Mouse (Mus musculus): ENCODE data around the gene Coq9. TPM values are rescaled to one million over a fixed set of nuclear protein-coding genes. Genes with fewer than 3 reads are reported as not detected.

Gene Coq9
- total and polyA plus RNA-seq, 3 experiments: 91.9 to 169 TPM; not detected in 1

GRCm38 (mm10) chr8:94865292-94865691, 27.2 kb downstream of the Coq9 start:
- Histone ChIP-seq H3K4me3 (ENCODE audit: control insufficient read depth in 1 of 2, insufficient read depth in 1 of 2, low read depth in 2 of 2, low read length in 2 of 2) (no peak overlapping the region), H3K4me1 (ENCODE audit: control insufficient read depth in 1 of 2, insufficient read depth in 2 of 2, low read length in 2 of 2) (0 out of 4 replicates have a peak, but pooled peaks cover 0 to 3% of the 10 kb centered on the region in 2 experiments), H3K9me3 (replicated peaks; ENCODE audit: insufficient read depth, low read length) (no peaks in the 10 kb centered on the region), H3K27me3 (ENCODE audit: control insufficient read depth in 1 of 2, insufficient read depth in 2 of 2, low read length in 2 of 2) (no peaks in the 10 kb centered on the region), H3K36me3 (ENCODE audit: control insufficient read depth in 1 of 2, insufficient read depth in 2 of 2, low read length in 2 of 2) (peaks cover 0 to 3% of the 10 kb centered on the region in 2 experiments; a peak in 2 of 4 replicates), H3K27ac (ENCODE audit: control insufficient read depth, low read depth, low read length) (no peak overlapping the region), H3K79me2 (ENCODE audit: control insufficient read depth, insufficient read depth, low read length, poor library complexity) (no peaks in the 10 kb centered on the region), H3K9ac (ENCODE audit: control insufficient read depth, low read depth, low read length, poor library complexity, severe bottlenecking) (no peak overlapping the region)
- no peak for TF ChIP-seq ZKSCAN1 (IDR thresholded peaks at IDR 0.05; ENCODE audit: low read depth, low read length)
- TF ChIP-seq MAZ (IDR thresholded peaks at IDR 0.05; ENCODE audit: low read depth, low read length): no peak
- no peak for TF ChIP-seq ETS1 (IDR thresholded peaks at IDR 0.05; ENCODE audit: low read depth, low read length)
- no peak for TF ChIP-seq HCFC1 (IDR thresholded peaks at IDR 0.05; ENCODE audit: low read depth, low read length)
- TF ChIP-seq UBTF (IDR thresholded peaks at IDR 0.05; ENCODE audit: borderline replicate concordance, insufficient read depth, low read depth, low read length): no peak
- TF ChIP-seq BHLHE40 (IDR thresholded peaks at IDR 0.05; ENCODE audit: borderline replicate concordance, low read depth, low read length): no peak
- TF ChIP-seq GABPA (IDR thresholded peaks at IDR 0.05; ENCODE audit: low read depth, low read length): no peak
- TF ChIP-seq MEF2A (IDR thresholded peaks at IDR 0.05; ENCODE audit: extremely low read depth, insufficient replicate concordance, low read depth, low read length, poor library complexity, severe bottlenecking): no peak
- DNase-seq (ENCODE audit: low read depth, low spot score): no peak

GRCm38 (mm10) chr8:94866921-94867320, 28.8 kb downstream of the Coq9 start:
- Histone ChIP-seq H3K27ac (ENCODE audit: control insufficient read depth, low read depth, low read length) (no peak overlapping the region), H3K4me3 (ENCODE audit: control insufficient read depth in 1 of 2, insufficient read depth in 1 of 2, low read depth in 2 of 2, low read length in 2 of 2) (no peak overlapping the region), H3K79me2 (ENCODE audit: control insufficient read depth, insufficient read depth, low read length, poor library complexity) (no peaks in the 10 kb centered on the region), H3K36me3 (ENCODE audit: control insufficient read depth in 1 of 2, insufficient read depth in 2 of 2, low read length in 2 of 2) (peaks cover 0 to 3% of the 10 kb centered on the region in 2 experiments; a peak in 2 of 4 replicates), H3K4me1 (ENCODE audit: control insufficient read depth in 1 of 2, insufficient read depth in 2 of 2, low read length in 2 of 2) (peaks cover 0 to 8% of the 10 kb centered on the region in 2 experiments; a peak in 1 of 4 replicates), H3K9me3 (replicated peaks; ENCODE audit: insufficient read depth, low read length) (no peaks in the 10 kb centered on the region), H3K27me3 (ENCODE audit: control insufficient read depth in 1 of 2, insufficient read depth in 2 of 2, low read length in 2 of 2) (no peaks in the 10 kb centered on the region), H3K9ac (ENCODE audit: control insufficient read depth, low read depth, low read length, poor library complexity, severe bottlenecking) (no peak overlapping the region)
- 0 out of 2 replicates have a peak, but pooled peaks have one; percentile 12 for TF ChIP-seq POLR2AphosphoS2 (IDR thresholded peaks at IDR 0.05; ENCODE audit: low read length)
- TF ChIP-seq MAX (IDR thresholded peaks at IDR 0.05; ENCODE audit: low read length): no peak
- DNase-seq (ENCODE audit: low read depth, low spot score): no peak

GRCm38 (mm10) chr8:94869146-94869545, 31.0 kb downstream of the Coq9 start:
- Histone ChIP-seq H3K79me2 (ENCODE audit: control insufficient read depth, insufficient read depth, low read length, poor library complexity) (no peaks in the 10 kb centered on the region), H3K27ac (ENCODE audit: control insufficient read depth, low read depth, low read length) (no peak overlapping the region), H3K27me3 (ENCODE audit: control insufficient read depth in 1 of 2, insufficient read depth in 2 of 2, low read length in 2 of 2) (no peaks in the 10 kb centered on the region), H3K4me3 (ENCODE audit: control insufficient read depth in 1 of 2, insufficient read depth in 1 of 2, low read depth in 2 of 2, low read length in 2 of 2) (no peak overlapping the region), H3K9me3 (replicated peaks; ENCODE audit: insufficient read depth, low read length) (no peaks in the 10 kb centered on the region), H3K4me1 (ENCODE audit: control insufficient read depth in 1 of 2, insufficient read depth in 2 of 2, low read length in 2 of 2) (peaks cover 0 to 8% of the 10 kb centered on the region in 2 experiments; a peak in 1 of 4 replicates), H3K9ac (ENCODE audit: control insufficient read depth, low read depth, low read length, poor library complexity, severe bottlenecking) (no peak overlapping the region), H3K36me3 (ENCODE audit: control insufficient read depth in 1 of 2, insufficient read depth in 2 of 2, low read length in 2 of 2) (no peaks in the 10 kb centered on the region; a peak in 1 of 4 replicates)
- TF ChIP-seq E2F4 (IDR thresholded peaks at IDR 0.05; ENCODE audit: borderline replicate concordance, low read depth, low read length): no peak
- TF ChIP-seq SMC3 (IDR thresholded peaks at IDR 0.05; ENCODE audit: low read depth, low read length): no peak
- no peak for TF ChIP-seq USF2 (IDR thresholded peaks at IDR 0.05; ENCODE audit: borderline replicate concordance in 1 of 2, insufficient read depth in 1 of 2, low read depth in 1 of 2, low read length in 2 of 2)
- no peak for TF ChIP-seq GABPA (IDR thresholded peaks at IDR 0.05; ENCODE audit: low read depth, low read length)
- TF ChIP-seq CTCF (IDR thresholded peaks at IDR 0.05 in 2 of 3, conservative IDR thresholded peaks at IDR 0.05 in 1 of 3; ENCODE audit: control insufficient read depth in 1 of 3, insufficient read depth in 1 of 3, low read depth in 2 of 3, low read length in 3 of 3, poor library complexity in 1 of 3, severe bottlenecking in 1 of 3): no peak
- no peak for TF ChIP-seq JUND (IDR thresholded peaks at IDR 0.05; ENCODE audit: low read depth, low read length)
- no peak for TF ChIP-seq HCFC1 (IDR thresholded peaks at IDR 0.05; ENCODE audit: low read depth, low read length)
- no peak for TF ChIP-seq EP300 (IDR thresholded peaks at IDR 0.05; ENCODE audit: low read depth in 1 of 2, low read length in 2 of 2)
- no peak for TF ChIP-seq CHD1 (IDR thresholded peaks at IDR 0.05; ENCODE audit: low read depth, low read length)
- DNase-seq (ENCODE audit: low read depth, low spot score): no peak

All from MEL (cell line).